Mouse (Mus musculus) stomach, postnatal 0 days (tissue): ENCODE measurements around the gene Fbxw7.

Experiments used
- CTCF ChIP-seq: IDR thresholded peaks from 2 replicates; pipeline ENCODE4 v1.5.1; 2016; ENCODE audit warnings: antibody characterized with exemption, low read depth, mild to moderate bottlenecking, moderate library complexity
- EP300 ChIP-seq: optimal IDR thresholded peaks from 2 replicates; pipeline ENCODE3; 2016; ENCODE audit warnings: antibody characterized with exemption

DNA sequence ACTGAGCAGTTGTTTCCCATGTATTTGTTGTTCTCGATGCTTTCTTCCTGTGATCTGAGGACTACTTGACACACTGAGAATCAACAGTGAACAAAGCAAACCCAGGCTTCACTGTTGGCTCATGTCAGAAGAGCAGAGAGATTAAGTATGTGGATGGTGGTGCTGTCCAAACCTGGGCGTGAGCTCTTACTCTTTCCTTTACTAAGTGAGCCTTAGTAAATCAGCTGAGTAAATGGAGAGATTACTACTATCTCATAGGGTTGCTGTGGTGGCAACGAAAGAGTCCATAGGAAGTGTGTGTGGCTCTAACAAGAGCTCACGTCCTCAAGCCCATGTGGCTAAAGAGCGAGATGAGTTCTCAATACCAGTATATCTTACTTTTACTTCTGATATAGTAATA, 121.9 kb downstream of the Fbxw7 start:
- TF ChIP-seq CTCF = no peak
- TF ChIP-seq EP300 = no peak
